Mouse (Mus musculus): ENCODE results near the gene Ccl22. TPM values are rescaled to one million over a fixed set of nuclear protein-coding genes. Genes with fewer than 3 reads are reported as not detected.

The Ccl22 gene
- polyA plus RNA-seq, 1 experiment from 2014 or later: not detected

GRCm38 (mm10) chr8:94706732-94707395 is 38.5 kb upstream of the Ccl22 start:
- no peaks in the 10 kb centered on the region; the same call in 1 of the 2 replicates for H3K27me3 ChIP-seq (ENCODE audit: low read depth, poor library complexity, severe bottlenecking)
- H3K4me3 ChIP-seq: no peak overlapping the region
- WGBS: 79% methylated on average over 9 of the region's 9 CpGs
- peak; percentile 27 for DNase-seq (ENCODE audit: low spot score)
- no peak overlapping the region for H3K27ac ChIP-seq
- H3K4me1 ChIP-seq: peaks cover 41% of the 10 kb centered on the region
- no peaks in the 10 kb centered on the region for H3K36me3 ChIP-seq
- H3K9me3 ChIP-seq (replicated peaks): no peaks in the 10 kb centered on the region

GRCm38 (mm10) chr8:94710336-94710735 is 35.1 kb upstream of the Ccl22 start:
- Histone ChIP-seq H3K4me3 (no peak overlapping the region), H3K36me3 (no peaks in the 10 kb centered on the region), H3K9me3 (replicated peaks) (no peaks in the 10 kb centered on the region), H3K27ac (peak overlapping the region; percentile 66), H3K27me3 (ENCODE audit: low read depth, poor library complexity, severe bottlenecking) (no peaks in the 10 kb centered on the region; the same call in 1 of the 2 replicates), H3K4me1 (peaks cover 33% of the 10 kb centered on the region)
- peak; percentile 31 for DNase-seq (ENCODE audit: low spot score)
- 61% methylated on average over 8 of the region's 8 CpGs for WGBS

DNA sequence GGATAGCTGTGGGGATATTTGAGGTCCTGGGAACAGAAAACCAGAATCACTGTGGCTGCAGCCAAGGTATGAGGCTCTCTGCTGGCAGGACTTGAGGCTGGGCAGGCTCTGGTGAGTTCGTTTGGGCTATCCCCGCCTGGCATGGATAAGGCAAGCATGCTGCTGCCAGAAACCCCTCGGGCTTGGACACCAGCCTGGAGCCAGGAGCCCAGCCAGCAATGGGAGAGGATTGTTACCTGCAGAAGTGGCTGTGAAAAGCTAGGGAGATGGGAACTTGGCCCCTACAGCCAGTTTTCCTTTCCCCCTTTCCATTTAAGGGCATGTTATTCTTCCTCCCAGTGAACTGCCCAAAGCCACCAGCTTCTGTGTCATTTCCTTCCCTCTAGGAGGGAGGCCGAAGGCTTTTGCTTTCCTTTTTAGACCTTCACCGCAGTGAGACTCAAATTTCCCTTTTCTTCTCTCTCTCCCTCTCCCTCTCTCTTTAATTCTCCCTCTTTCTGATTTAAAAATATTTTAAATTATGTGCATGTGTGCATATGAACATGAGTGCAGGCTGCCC is 34.2 kb upstream of the Ccl22 start:
- H3K27ac ChIP-seq: peak overlapping the region; percentile 61
- no peaks in the 10 kb centered on the region for H3K36me3 ChIP-seq
- H3K4me3 ChIP-seq: no peak overlapping the region
- peaks cover 27% of the 10 kb centered on the region for H3K4me1 ChIP-seq
- 68% methylated on average over 5 of the region's 5 CpGs for WGBS
- H3K27me3 ChIP-seq (ENCODE audit: low read depth, poor library complexity, severe bottlenecking): no peaks in the 10 kb centered on the region
- no peaks in the 10 kb centered on the region for H3K9me3 ChIP-seq (replicated peaks)
- DNase-seq (ENCODE audit: low spot score): peak; percentile 22

DNA sequence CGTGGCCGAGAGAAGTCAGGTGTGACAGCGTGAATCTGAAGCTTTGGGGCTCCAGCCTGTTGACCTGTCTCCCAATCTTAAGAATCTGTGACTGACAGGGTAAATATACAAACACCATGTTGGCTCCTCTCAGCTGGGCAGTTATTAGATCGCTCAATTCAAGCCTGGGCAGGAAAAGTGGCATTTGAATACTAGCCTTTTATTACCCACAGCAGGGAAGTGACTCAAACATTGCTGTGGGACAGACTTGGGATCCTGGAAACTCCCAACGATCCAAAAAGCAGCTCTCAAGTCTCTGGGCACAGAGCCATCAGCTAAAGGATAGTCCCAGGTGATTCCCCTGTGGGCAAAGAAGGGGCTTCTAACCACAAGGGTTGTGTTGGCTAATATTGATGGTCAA is 30.8 kb upstream of the Ccl22 start:
- Histone ChIP-seq H3K36me3 (no peaks in the 10 kb centered on the region), H3K27me3 (ENCODE audit: low read depth, poor library complexity, severe bottlenecking) (no peaks in the 10 kb centered on the region), H3K4me1 (peaks cover 18% of the 10 kb centered on the region), H3K27ac (no peak overlapping the region), H3K9me3 (replicated peaks) (no peaks in the 10 kb centered on the region), H3K4me3 (no peak overlapping the region)
- no peak for DNase-seq (ENCODE audit: low spot score)
- WGBS: 75% methylated on average over 5 of the region's 5 CpGs

GRCm38 (mm10) chr8:94715871-94716270 is 29.5 kb upstream of the Ccl22 start:
- WGBS: 83% methylated on average over 3 of the region's 3 CpGs
- peak; percentile 16 for DNase-seq (ENCODE audit: low spot score)

GRCm38 (mm10) chr8:94716841-94717240 is 28.5 kb upstream of the Ccl22 start:
- Histone ChIP-seq H3K27ac (no peak overlapping the region), H3K4me1 (no peaks in the 10 kb centered on the region), H3K36me3 (no peaks in the 10 kb centered on the region), H3K27me3 (ENCODE audit: low read depth, poor library complexity, severe bottlenecking) (no peaks in the 10 kb centered on the region), H3K4me3 (no peak overlapping the region), H3K9me3 (replicated peaks) (no peaks in the 10 kb centered on the region)
- WGBS: 90% methylated on average over 1 of the region's 1 CpGs
- DNase-seq (ENCODE audit: low spot score): no peak

More at GRCm38 (mm10) chr8:94715871-94716270, 29.5 kb upstream of the Ccl22 start:
- H3K9me3 ChIP-seq (replicated peaks): no peaks in the 10 kb centered on the region
- no peak overlapping the region for H3K27ac ChIP-seq
- H3K4me1 ChIP-seq: peaks cover 8% of the 10 kb centered on the region
- no peaks in the 10 kb centered on the region for H3K36me3 ChIP-seq
- no peak overlapping the region for H3K4me3 ChIP-seq
- no peaks in the 10 kb centered on the region for H3K27me3 ChIP-seq (ENCODE audit: low read depth, poor library complexity, severe bottlenecking)

DNA sequence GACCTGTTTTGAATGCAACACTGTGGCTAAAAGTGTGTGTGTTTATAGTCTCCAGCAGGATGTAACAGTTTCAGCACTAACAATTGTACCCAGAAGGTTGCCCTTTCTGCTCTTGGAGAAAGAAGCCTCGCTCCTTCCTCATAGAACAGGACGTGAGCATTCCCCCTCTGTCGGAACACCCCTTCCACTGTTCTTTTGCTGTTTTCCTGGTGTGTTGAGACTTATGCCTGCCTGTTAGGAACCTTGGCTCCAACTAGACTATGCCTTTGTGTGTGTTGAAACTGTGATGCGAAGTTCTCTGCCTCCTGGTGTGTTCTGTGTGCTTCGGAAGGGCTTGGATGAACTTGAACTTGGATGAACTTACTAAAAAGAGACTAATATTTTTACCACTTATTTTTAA is 19.4 kb upstream of the Ccl22 start:
- Histone ChIP-seq H3K4me1 (peaks cover 4% of the 10 kb centered on the region; the same call in 1 of the 2 replicates), H3K9me3 (replicated peaks) (no peaks in the 10 kb centered on the region), H3K36me3 (no peaks in the 10 kb centered on the region), H3K4me3 (no peak overlapping the region), H3K27me3 (ENCODE audit: low read depth, poor library complexity, severe bottlenecking) (no peaks in the 10 kb centered on the region), H3K27ac (no peak overlapping the region)
- 84% methylated on average over 5 of the region's 5 CpGs for WGBS
- no peak for DNase-seq (ENCODE audit: low spot score)

DNA sequence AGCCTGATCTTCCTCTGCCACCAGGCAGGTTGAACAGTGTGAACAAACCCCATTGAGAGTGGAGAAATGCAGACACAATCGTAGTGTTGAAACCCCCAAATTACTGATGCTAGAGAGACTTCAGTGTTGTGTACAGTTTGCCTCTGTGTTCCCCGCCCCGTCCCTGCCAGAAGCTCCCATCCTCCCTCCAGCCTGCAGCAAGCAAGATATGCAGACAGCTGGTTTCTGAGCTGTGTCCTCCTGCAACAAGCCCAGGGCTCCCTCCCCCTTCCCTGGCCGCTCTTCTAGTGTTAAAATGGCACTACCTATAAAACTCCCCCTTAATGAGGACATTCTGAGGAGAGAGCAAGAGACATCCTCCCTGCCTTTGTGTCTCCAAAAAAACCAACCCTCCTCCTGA is 16.1 kb upstream of the Ccl22 start:
- Histone ChIP-seq H3K27ac (no peak overlapping the region), H3K27me3 (ENCODE audit: low read depth, poor library complexity, severe bottlenecking) (no peaks in the 10 kb centered on the region), H3K4me1 (peaks cover 4% of the 10 kb centered on the region; the same call in 1 of the 2 replicates), H3K4me3 (no peak overlapping the region), H3K9me3 (replicated peaks) (no peaks in the 10 kb centered on the region), H3K36me3 (no peaks in the 10 kb centered on the region)
- DNase-seq (ENCODE audit: low spot score): no peak
- WGBS: 66% methylated on average over 4 of the region's 4 CpGs

DNA sequence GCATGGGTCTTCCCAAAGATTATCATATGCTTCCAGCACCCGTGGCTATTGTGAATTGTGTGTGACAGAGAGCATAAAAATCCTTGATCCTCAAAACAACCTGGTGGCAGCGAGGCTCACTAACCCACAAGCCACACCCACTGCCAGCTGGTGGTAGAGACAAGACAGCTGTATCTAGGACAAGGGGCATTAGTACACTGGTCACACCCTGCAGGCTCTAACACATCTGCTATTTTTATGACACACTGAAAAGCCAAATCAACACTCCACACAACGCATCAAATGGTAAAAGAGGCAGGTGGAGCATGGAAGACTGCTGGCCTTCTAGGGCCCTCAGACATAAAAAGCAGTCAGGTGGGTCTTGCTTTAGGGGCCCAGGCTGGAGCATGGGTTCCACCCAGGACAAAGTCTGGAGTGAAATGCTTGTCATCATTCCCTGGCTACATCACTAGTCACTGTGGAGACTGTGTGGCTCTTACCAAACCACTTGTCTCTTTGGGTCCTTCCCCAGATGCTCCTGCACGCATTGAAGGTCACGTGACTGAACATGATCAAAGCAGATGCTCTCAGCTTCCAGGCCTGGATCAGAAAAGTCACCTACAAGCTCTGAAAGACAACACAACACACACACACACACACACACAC is 11.4 kb upstream of the Ccl22 start:
- no peak overlapping the region for H3K27ac ChIP-seq
- H3K27me3 ChIP-seq (ENCODE audit: low read depth, poor library complexity, severe bottlenecking): no peaks in the 10 kb centered on the region
- peaks cover 4% of the 10 kb centered on the region; the same call in 1 of the 2 replicates for H3K4me1 ChIP-seq
- no peak overlapping the region for H3K4me3 ChIP-seq
- WGBS: 75% methylated on average over 5 of the region's 5 CpGs
- no peaks in the 10 kb centered on the region for H3K36me3 ChIP-seq
- H3K9me3 ChIP-seq (replicated peaks): no peaks in the 10 kb centered on the region
- no peak for DNase-seq (ENCODE audit: low spot score)

DNA sequence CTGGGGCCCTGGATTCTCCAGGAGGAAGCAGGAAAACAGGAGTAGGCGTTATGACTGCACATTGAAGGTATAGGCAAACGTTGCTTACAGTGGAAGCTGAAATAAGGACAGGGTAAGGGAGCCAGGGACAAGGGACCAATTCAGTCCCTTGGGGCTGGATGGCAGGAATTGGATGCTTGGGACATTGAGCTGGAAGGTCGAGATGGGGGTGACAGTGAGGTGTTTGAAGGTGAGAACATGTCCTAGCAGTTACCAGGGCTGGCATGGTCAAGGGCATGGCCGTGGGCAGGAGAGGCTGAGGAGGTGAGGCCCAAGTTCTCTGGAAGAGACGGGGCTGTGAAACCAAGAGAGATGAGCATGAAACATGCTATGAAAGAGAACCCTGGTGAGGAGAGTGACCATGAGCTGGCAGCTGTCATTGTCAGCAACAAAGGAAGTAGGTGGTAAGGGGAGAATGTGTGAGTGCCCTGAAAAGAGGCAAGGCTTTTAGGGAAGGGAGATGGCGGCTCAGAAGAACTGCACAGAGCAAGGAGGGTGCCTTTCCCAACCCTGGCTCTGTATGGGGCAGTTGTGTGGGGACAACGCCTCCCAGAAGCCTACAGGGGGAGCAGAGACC is 10.5 kb upstream of the Ccl22 start:
- H3K4me3 ChIP-seq: no peak overlapping the region
- no peak overlapping the region; the same call in 1 of the 2 replicates for H3K27ac ChIP-seq
- H3K36me3 ChIP-seq: no peaks in the 10 kb centered on the region
- WGBS: 74% methylated on average over 7 of the region's 7 CpGs
- no peaks in the 10 kb centered on the region for H3K27me3 ChIP-seq (ENCODE audit: low read depth, poor library complexity, severe bottlenecking)
- H3K4me1 ChIP-seq: no peaks in the 10 kb centered on the region
- no peak for DNase-seq (ENCODE audit: low spot score)
- no peaks in the 10 kb centered on the region for H3K9me3 ChIP-seq (replicated peaks)

DNA sequence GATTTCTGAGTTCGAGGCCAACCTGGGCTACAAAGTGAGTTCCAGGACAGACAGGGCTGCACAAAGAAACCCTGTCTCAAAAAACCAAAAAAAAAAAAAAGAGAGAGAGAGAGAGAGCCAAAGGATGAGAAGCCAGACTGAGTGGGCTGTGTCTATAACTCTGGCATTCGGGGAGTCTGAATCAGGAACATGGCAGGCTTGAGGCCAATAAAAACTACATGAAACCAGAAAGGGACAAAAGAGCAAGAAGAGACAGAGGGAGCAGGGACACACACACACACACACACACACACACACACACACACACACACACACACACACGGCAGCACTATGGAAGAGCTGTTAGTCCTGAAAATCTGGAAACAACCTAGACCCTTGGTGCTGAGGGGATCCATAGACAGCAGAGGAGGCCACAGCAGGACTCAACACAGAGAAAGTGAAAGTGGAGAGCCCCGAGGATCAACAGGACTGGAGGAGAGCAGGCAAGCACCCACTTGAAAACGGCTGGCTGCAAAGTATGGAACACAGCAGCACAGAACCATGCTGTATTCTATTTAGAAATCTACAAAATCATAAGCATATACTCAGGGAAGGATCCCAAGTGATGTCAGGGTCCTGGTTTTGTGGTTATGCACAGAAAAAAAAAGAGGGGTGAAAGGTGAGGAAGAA is 9.8 kb upstream of the Ccl22 start:
- Histone ChIP-seq H3K4me1 (no peaks in the 10 kb centered on the region), H3K27ac (no peak overlapping the region), H3K27me3 (ENCODE audit: low read depth, poor library complexity, severe bottlenecking) (no peaks in the 10 kb centered on the region), H3K36me3 (no peaks in the 10 kb centered on the region), H3K9me3 (replicated peaks) (no peaks in the 10 kb centered on the region), H3K4me3 (no peak overlapping the region)
- WGBS: 80% methylated on average over 5 of the region's 5 CpGs
- DNase-seq (ENCODE audit: low spot score): no peak

DNA sequence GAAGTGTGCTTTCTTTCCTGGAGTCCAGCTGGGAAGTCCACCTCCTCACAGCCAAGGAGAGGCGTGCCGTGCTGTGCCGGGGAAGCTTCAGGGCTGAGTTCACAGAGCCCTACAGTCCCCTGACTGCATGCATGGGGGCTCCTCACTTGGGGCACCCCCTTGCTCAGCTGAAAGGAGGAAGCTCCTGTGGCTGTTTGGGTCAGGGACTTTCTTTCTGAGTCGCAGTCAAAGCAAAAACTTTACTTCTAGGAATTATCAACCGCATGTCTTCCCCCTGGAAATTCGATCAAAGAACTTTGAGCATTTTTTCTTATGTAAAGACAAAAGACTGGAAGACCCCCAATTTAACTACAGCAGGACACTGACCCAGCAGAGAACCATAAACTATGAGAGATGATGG is 5.6 kb upstream of the Ccl22 start:
- H3K4me3 ChIP-seq: no peak overlapping the region
- no peaks in the 10 kb centered on the region for H3K27me3 ChIP-seq (ENCODE audit: low read depth, poor library complexity, severe bottlenecking)
- WGBS: 88% methylated on average over 6 of the region's 6 CpGs
- H3K4me1 ChIP-seq: no peaks in the 10 kb centered on the region
- H3K27ac ChIP-seq: no peak overlapping the region
- no peak for DNase-seq (ENCODE audit: low spot score)
- H3K9me3 ChIP-seq (replicated peaks): no peaks in the 10 kb centered on the region
- no peaks in the 10 kb centered on the region for H3K36me3 ChIP-seq

Data from limb, embryonic 10.5 days (tissue).